Mouse (Mus musculus): ENCODE measurements around the gene 5730455P16Rik. TPM values are rescaled to one million over a fixed set of nuclear protein-coding genes. Genes with fewer than 3 reads are reported as not detected.

5730455P16Rik gene
- polyA plus RNA-seq, 1 experiment, result 15.2 TPM

GRCm38 (mm10) chr11:80376651-80377050 lies 1.2 kb downstream of the 5730455P16Rik start:
- H3K4me1 ChIP-seq (ENCODE audit: control insufficient read depth, insufficient read depth, low read length), result peaks cover 5% of the 10 kb centered on the region
- H3K4me3 ChIP-seq (ENCODE audit: insufficient read depth, low read length), result no peak overlapping the region
- TF ChIP-seq CTCF (IDR thresholded peaks at IDR 0.05; ENCODE audit: low read depth, low read length) (no peak), POLR2A (IDR thresholded peaks at IDR 0.05; ENCODE audit: borderline replicate concordance, low read depth, low read length) (no peak)
- H3K27ac ChIP-seq (ENCODE audit: insufficient read depth, low read depth, low read length), result no peak overlapping the region

GRCm38 (mm10) chr11:80368949-80369348 lies 8.9 kb downstream of the 5730455P16Rik start:
- Histone ChIP-seq H3K27ac (ENCODE audit: insufficient read depth, low read depth, low read length) (no peak overlapping the region), H3K4me3 (ENCODE audit: insufficient read depth, low read length) (no peak overlapping the region), H3K4me1 (ENCODE audit: control insufficient read depth, insufficient read depth, low read length) (no peaks in the 10 kb centered on the region)
- TF ChIP-seq POLR2A (IDR thresholded peaks at IDR 0.05; ENCODE audit: borderline replicate concordance, low read depth, low read length) (no peak), CTCF (IDR thresholded peaks at IDR 0.05; ENCODE audit: low read depth, low read length) (no peak)

- peaks cover 5% of the 10 kb centered on the region for H3K4me1 ChIP-seq (ENCODE audit: control insufficient read depth, insufficient read depth, low read length)
- H3K27ac ChIP-seq (ENCODE audit: insufficient read depth, low read depth, low read length), result no peak overlapping the region
- H3K4me3 ChIP-seq (ENCODE audit: insufficient read depth, low read length), result no peak overlapping the region
- no peak for TF ChIP-seq POLR2A (IDR thresholded peaks at IDR 0.05; ENCODE audit: borderline replicate concordance, low read depth, low read length)
- TF ChIP-seq CTCF (IDR thresholded peaks at IDR 0.05; ENCODE audit: low read depth, low read length), result no peak
Measured at GRCm38 (mm10) chr11:80354832-80355231, 23.0 kb downstream of the 5730455P16Rik start.

GRCm38 (mm10) chr11:80351832-80352430 lies 25.9 kb downstream of the 5730455P16Rik start:
- TF ChIP-seq POLR2A (IDR thresholded peaks at IDR 0.05; ENCODE audit: borderline replicate concordance, low read depth, low read length) (no peak), CTCF (IDR thresholded peaks at IDR 0.05; ENCODE audit: low read depth, low read length) (peak; percentile 37)
- Histone ChIP-seq H3K4me3 (ENCODE audit: insufficient read depth, low read length) (no peak overlapping the region), H3K27ac (ENCODE audit: insufficient read depth, low read depth, low read length) (no peak overlapping the region), H3K4me1 (ENCODE audit: control insufficient read depth, insufficient read depth, low read length) (peaks cover 5% of the 10 kb centered on the region)

- H3K4me3 ChIP-seq (ENCODE audit: insufficient read depth, low read length), result no peak overlapping the region
- TF ChIP-seq CTCF (IDR thresholded peaks at IDR 0.05; ENCODE audit: low read depth, low read length), result no peak
- TF ChIP-seq POLR2A (IDR thresholded peaks at IDR 0.05; ENCODE audit: borderline replicate concordance, low read depth, low read length), result no peak
- no peak overlapping the region for H3K27ac ChIP-seq (ENCODE audit: insufficient read depth, low read depth, low read length)
- H3K4me1 ChIP-seq (ENCODE audit: control insufficient read depth, insufficient read depth, low read length), result no peaks in the 10 kb centered on the region
Measured at GRCm38 (mm10) chr11:80342482-80342881, 35.4 kb downstream of the 5730455P16Rik start.

GRCm38 (mm10) chr11:80336351-80336730 lies 41.5 kb downstream of the 5730455P16Rik start:
- Histone ChIP-seq H3K4me1 (ENCODE audit: control insufficient read depth, insufficient read depth, low read length) (no peaks in the 10 kb centered on the region), H3K27ac (ENCODE audit: insufficient read depth, low read depth, low read length) (no peak overlapping the region), H3K4me3 (ENCODE audit: insufficient read depth, low read length) (no peak overlapping the region)
- TF ChIP-seq CTCF (IDR thresholded peaks at IDR 0.05; ENCODE audit: low read depth, low read length), result no peak
- no peak for TF ChIP-seq POLR2A (IDR thresholded peaks at IDR 0.05; ENCODE audit: borderline replicate concordance, low read depth, low read length)

GRCm38 (mm10) chr11:80335609-80336350 lies 42.1 kb downstream of the 5730455P16Rik start:
- TF ChIP-seq POLR2A (IDR thresholded peaks at IDR 0.05; ENCODE audit: borderline replicate concordance, low read depth, low read length) (no peak), CTCF (IDR thresholded peaks at IDR 0.05; ENCODE audit: low read depth, low read length) (no peak)
- H3K4me1 ChIP-seq (ENCODE audit: control insufficient read depth, insufficient read depth, low read length), result no peaks in the 10 kb centered on the region

GRCm38 (mm10) chr11:80332709-80333400 lies 45.0 kb downstream of the 5730455P16Rik start:
- TF ChIP-seq POLR2A (IDR thresholded peaks at IDR 0.05; ENCODE audit: borderline replicate concordance, low read depth, low read length), result no peak
- no peak for TF ChIP-seq CTCF (IDR thresholded peaks at IDR 0.05; ENCODE audit: low read depth, low read length)
- Histone ChIP-seq H3K27ac (ENCODE audit: insufficient read depth, low read depth, low read length) (no peak overlapping the region), H3K4me3 (ENCODE audit: insufficient read depth, low read length) (no peak overlapping the region), H3K4me1 (ENCODE audit: control insufficient read depth, insufficient read depth, low read length) (no peaks in the 10 kb centered on the region)

More at GRCm38 (mm10) chr11:80335609-80336350, 42.1 kb downstream of the 5730455P16Rik start:
- Histone ChIP-seq H3K27ac (ENCODE audit: insufficient read depth, low read depth, low read length) (no peak overlapping the region), H3K4me3 (ENCODE audit: insufficient read depth, low read length) (no peak overlapping the region)

- Histone ChIP-seq H3K4me1 (ENCODE audit: control insufficient read depth, insufficient read depth, low read length) (peaks cover 3% of the 10 kb centered on the region), H3K27ac (ENCODE audit: insufficient read depth, low read depth, low read length) (no peak overlapping the region), H3K4me3 (ENCODE audit: insufficient read depth, low read length) (no peak overlapping the region)
- TF ChIP-seq POLR2A (IDR thresholded peaks at IDR 0.05; ENCODE audit: borderline replicate concordance, low read depth, low read length), result no peak
- TF ChIP-seq CTCF (IDR thresholded peaks at IDR 0.05; ENCODE audit: low read depth, low read length), result no peak
Measured at GRCm38 (mm10) chr11:80324636-80325035, 53.2 kb downstream of the 5730455P16Rik start.

- Histone ChIP-seq H3K27ac (ENCODE audit: insufficient read depth, low read depth, low read length) (no peak overlapping the region), H3K4me3 (ENCODE audit: insufficient read depth, low read length) (no peak overlapping the region), H3K4me1 (ENCODE audit: control insufficient read depth, insufficient read depth, low read length) (peaks cover 3% of the 10 kb centered on the region)
- TF ChIP-seq POLR2A (IDR thresholded peaks at IDR 0.05; ENCODE audit: borderline replicate concordance, low read depth, low read length) (no peak), CTCF (IDR thresholded peaks at IDR 0.05; ENCODE audit: low read depth, low read length) (no peak)
Measured at GRCm38 (mm10) chr11:80323255-80323654, 54.6 kb downstream of the 5730455P16Rik start.

Measured in bone marrow macrophage, adult 2 months (primary cell).